Mouse (Mus musculus): ENCODE measurements around the gene Tmem41b.
A peak's percentile ranks its signal among the peaks of the same experiment; 100 is the strongest.
"Not testable (repeated sequence)": the region's sequence is repeated elsewhere in the genome, so short reads cannot be mapped to it uniquely, and the experiment has no call there.

The Tmem41b gene

GRCm38 (mm10) chr7:109986775-109987174 lies at the start of gene Tmem41b:
Gene Tmem41b, minus strand, starts transcription at chr7:109986929.
- not testable (repeated sequence) for DNase-seq (ENCODE audit: low spot score in 2 of 2)

DNA sequence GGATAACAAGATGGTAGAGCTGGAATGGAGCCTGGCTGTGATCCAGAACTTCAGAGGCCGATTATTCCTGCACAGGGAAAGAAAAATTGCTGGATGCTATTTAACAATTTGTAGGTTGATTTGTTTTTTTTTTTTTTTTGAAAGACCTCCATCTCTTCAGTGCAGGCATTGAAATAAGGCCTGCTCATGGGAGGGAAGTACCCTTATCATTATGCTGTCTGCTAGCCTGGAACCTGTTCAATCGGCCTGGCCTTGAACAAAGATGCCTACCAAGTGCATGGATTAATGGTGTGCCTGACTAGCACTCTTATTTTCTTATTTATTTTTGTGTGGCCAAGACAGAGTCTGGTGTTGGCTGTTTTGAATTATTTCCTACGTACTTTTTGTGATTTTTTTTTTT lies 43.6 kb upstream of the Tmem41b start:
- no peak for DNase-seq (ENCODE audit: low spot score in 2 of 2)

DNA sequence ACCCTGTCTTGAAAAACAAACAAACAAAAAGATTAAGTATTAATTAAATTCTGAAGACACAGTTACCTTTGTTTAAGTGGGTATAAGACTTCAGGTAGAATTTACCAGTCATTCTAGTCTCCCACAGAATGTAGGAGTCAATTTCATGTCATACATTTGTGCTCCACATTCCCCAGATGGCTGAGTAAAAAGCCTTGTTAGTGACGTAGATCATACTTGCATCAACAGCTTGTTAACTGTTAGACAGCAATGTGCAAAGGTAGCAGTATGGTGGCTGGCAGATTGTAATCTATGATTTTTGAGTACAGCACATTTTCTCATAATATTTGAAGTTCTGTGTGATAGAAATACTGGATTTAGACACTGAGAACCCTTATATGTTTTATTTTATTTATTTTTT lies 42.1 kb upstream of the Tmem41b start:
- no peak for DNase-seq (ENCODE audit: low spot score in 2 of 2)

- no peak for DNase-seq (ENCODE audit: low spot score in 2 of 2)
Observed at GRCm38 (mm10) chr7:110026594-110026993, 39.9 kb upstream of the Tmem41b start.

DNA sequence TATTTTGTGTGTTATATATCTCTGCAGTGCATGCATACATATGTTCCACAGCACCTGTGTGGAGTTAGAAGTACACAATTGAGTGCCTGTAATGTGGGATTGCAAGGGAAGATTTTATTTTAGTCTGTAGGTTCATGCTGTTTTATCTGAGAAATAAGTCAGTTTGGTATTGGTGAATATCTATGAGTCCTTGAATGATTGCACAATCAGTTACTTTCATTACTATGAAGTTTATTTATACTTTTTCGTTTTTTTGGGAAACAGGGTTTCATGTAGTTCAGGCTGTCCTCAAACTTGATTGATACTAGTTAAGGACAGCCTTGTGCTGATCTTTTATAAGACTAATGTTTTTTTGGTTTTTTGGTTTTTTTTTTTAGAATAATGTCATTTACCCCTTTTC lies 36.8 kb upstream of the Tmem41b start:
- DNase-seq (ENCODE audit: low spot score in 2 of 2), result no peak

GRCm38 (mm10) chr7:110018631-110019482 lies 32.1 kb upstream of the Tmem41b start:
- peak; percentile 17 to 34 for DNase-seq (ENCODE audit: low spot score in 2 of 2)

GRCm38 (mm10) chr7:110018117-110018630 lies 31.4 kb upstream of the Tmem41b start, which contains the start of gene Ipo7:
Gene Ipo7, plus strand, starts transcription at chr7:110018274.
- peak; percentile 74 to 90 for DNase-seq (ENCODE audit: low spot score in 2 of 2)

GRCm38 (mm10) chr7:110014272-110014671 lies 27.5 kb upstream of the Tmem41b start:
- no peak for DNase-seq (ENCODE audit: low spot score in 2 of 2)

DNA sequence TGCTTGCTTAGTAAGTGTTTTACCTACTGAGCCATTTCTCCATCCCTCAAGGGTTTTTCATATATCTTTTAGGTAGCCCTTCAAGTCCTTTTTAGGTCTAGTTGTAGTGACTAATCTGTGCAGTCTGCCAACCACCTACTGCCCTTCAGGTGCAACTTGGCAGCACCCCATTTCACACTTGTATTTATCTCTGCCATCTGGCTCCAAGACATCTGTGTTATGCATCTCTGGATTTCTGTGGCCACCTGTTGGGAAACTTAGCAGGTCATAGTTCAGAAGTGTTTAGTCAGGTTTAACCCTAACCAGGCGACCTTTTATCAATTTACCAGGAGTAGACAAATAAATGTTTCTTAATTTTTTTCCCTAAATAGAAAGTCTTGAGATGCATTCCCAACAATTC lies 24.7 kb upstream of the Tmem41b start:
- no peak for DNase-seq (ENCODE audit: low spot score in 2 of 2)

GRCm38 (mm10) chr7:110009084-110009483 lies 22.4 kb upstream of the Tmem41b start:
- DNase-seq (ENCODE audit: low spot score in 2 of 2), result no peak

GRCm38 (mm10) chr7:110008513-110008912 lies 21.8 kb upstream of the Tmem41b start:
- DNase-seq (ENCODE audit: low spot score in 2 of 2), result no peak

GRCm38 (mm10) chr7:110006471-110007195 lies 19.9 kb upstream of the Tmem41b start:
- DNase-seq (ENCODE audit: low spot score in 2 of 2), result no peak

GRCm38 (mm10) chr7:110005976-110006375 lies 19.2 kb upstream of the Tmem41b start:
- no peak for DNase-seq (ENCODE audit: low spot score in 2 of 2)

DNA sequence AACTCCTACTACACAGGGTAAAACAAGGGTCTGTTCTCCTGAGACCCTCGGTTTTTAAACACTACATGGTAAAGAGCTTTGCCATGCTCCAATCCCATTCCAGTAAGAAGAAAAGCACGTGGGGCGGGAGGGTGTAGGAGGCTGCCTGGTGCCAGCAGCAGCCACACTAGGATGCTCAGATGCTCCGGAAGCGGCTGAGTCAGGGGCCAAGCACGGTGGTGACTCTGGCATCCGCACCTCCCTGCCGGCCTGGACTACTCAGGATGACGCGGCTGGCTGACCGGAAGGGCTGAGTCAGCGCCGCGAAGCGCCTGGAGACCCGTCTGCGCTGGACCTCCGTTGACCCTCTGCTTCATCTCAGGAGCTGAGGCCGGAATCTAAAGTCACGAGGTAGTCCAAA lies 16.2 kb upstream of the Tmem41b start:
- DNase-seq (ENCODE audit: low spot score in 2 of 2), result no peak

GRCm38 (mm10) chr7:110002092-110002491 lies 15.4 kb upstream of the Tmem41b start:
- no peak for DNase-seq (ENCODE audit: low spot score in 2 of 2)

- no peak for DNase-seq (ENCODE audit: low spot score in 2 of 2)
Observed at GRCm38 (mm10) chr7:109998388-109998787, 11.7 kb upstream of the Tmem41b start.

DNA sequence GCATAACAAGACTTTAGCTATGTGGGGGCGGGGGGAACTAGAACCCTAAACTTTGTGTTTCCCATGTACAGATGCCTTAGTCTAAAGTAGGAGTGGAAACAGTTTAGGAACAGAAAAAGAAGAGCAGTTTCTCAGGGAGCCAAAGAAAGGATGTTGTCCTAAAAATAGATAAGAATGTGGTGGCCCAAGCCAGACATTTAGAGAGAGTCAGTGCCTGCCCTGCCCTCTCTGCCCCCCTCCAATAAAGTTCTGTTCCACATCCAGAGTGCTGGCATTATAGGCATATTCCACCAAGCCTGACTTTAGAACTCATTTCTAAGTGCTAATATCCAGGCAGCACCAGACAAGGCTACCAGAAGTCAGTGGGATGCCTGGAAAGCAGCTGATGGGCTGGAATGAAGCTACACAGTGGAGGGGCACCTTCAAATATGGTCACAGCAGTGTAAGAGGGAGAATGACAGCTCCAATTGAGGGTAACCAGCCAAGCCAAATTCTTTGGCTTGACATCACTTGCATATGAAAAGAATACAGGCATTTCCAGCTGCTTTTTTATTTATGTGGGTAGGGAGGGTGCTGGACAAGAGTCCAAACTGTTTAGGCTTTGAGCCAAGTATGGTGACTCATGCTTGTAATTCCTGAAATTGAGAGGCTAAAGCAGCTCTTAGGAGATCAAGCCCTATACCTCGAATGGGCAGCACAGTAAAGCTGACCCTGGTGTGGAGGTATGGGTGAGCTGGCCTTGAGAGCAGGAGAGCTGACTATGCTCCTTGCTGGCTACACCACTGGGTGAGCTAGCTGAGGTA lies 6.6 kb upstream of the Tmem41b start:
- no peak for DNase-seq (ENCODE audit: low spot score in 2 of 2)

- no peak for DNase-seq (ENCODE audit: low spot score in 2 of 2)
Observed at GRCm38 (mm10) chr7:109991286-109991685, 4.6 kb upstream of the Tmem41b start.

DNA sequence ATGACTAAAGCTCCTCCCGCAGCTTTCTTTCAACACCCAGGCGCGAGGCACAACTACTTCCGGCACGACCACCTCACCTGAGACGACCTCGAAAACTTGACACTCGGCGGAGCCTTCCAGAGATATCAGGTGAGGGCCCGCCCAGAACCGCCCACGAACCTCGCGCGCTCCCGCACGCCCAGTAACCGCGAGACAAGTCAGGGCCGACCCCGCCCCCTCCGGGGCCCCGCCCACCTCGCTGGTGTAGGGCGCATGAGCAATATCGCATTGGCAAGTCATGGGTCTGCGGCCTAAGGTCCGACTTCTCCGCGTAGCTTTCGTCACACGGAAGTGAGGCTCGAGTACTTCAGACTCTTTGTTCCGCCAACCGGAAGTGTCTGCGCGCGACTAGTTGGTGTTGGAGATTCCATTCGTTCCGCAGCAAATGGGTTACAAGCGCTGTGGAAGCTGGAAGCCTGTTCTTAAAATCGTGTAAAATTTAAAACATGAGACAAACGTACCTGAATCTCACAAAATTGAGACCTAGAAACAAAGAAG lies 528 bp downstream of the Tmem41b start:
- DNase-seq (ENCODE audit: low spot score in 2 of 2), result peak; percentile 99

DNA sequence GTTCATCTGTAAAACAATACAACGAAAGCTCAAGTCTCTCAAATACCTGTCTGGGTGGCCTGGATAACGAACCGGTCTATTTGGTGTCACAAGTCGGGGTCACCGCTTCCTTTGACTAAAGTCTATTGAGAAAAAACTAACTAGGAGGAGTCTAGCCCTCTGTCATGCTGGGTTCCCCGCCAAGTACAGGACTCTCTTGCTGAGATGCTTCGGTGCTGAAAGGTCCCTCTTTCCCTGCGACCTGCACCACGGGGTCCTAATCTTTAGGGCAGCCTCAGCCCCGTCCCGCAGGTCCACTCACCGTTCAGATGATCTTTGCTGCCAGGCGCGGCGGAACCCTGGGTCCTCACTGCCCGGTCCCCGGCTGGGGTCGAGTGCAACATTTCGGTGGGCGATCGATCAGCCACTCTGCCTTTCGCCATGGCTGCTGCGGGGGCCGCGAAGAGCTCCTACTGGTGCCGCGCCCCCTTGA lies 1.0 kb downstream of the Tmem41b start:
- DNase-seq (ENCODE audit: low spot score in 2 of 2), result no peak

GRCm38 (mm10) chr7:109984608-109985007 lies 2.1 kb downstream of the Tmem41b start:
- DNase-seq (ENCODE audit: low spot score in 2 of 2), result not testable (repeated sequence)

All from spleen, postnatal 14 days (tissue).